Mouse (Mus musculus) MN1 (cell line): Measurements from ENCODE around the gene Ubac2.
"Not testable (repeated sequence)": the region's sequence is repeated elsewhere in the genome, so short reads cannot be mapped to it uniquely, and the experiment has no call there.

ENCODE experiments used
- DNase-seq: peaks from one replicate; pipeline ENCODE4 v3.0.0-alpha.2; 2016; ENCODE audit warnings: low spot score

Gene Ubac2

DNA sequence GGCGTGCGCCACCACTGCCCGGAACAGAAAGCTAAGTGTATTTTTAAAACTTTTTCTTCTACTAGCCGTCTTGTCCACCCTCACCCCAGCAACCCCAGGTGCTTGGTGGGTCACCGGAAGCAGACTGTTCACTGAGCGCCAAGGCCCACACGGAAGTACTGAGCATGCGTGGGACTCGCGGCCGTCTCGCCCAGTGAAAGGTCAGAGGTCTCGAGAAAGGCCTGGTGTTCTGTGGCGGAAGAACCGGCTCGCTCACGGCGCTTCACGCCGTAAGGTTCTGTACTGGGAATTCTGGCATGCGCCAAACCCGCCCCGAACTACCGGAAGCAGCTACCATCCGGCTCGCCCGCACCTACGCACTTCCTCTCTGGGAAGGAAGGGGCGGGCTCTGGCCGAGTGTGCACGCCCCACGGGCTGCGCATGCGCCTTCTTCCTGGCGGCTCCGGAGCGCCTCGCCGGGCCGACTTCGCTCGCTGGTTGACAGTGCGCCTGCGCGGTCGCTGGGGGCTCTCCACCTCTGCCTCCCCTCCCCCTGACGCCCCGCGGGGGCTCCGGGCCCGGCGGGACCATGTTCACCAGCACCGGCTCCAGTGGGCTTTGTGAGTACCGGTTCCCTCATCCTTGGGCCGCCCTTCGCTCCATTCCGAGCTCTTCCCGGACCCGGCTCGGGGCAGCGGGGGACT lies at the start of gene Ubac2:
Gene Ubac2, plus strand, starts transcription at position 445 of the 683 bp plus-strand sequence.
- peak; percentile 97 for DNase-seq

DNA sequence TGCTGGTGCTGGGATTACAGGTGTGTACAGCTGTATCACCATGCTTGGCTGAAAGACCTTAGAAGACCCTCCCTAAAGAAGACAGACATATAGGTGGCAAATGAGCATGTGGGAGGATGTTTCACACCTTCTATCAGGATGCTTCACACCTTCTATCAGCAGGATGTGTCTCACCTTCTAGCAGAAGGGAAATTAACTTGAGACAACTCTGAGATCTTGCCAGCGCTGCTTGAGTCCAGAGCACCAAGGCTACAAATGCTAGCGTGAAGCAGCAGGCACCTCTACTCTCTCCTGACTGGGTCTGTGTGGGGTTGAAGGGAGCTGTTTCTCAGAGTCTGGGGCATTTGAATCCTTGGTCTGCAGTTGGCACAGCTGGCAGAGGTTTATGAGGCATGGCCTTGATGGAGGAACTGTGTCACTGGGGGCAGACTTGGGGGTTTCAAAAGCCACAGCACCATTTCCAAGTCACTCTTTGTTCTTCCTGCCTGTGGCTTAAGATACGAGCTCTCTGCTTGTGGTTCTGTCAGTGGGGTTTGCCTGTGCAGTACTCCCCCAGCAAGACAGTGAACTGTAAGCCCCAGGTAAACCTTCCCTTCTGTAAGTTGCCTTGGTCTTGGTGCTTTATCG lies 48.5 kb upstream of the Ubac2 start:
- no peak for DNase-seq

GRCm38 (mm10) chr14:121833001-121833520 lies 45.4 kb upstream of the Ubac2 start:
- no peak for DNase-seq

DNA sequence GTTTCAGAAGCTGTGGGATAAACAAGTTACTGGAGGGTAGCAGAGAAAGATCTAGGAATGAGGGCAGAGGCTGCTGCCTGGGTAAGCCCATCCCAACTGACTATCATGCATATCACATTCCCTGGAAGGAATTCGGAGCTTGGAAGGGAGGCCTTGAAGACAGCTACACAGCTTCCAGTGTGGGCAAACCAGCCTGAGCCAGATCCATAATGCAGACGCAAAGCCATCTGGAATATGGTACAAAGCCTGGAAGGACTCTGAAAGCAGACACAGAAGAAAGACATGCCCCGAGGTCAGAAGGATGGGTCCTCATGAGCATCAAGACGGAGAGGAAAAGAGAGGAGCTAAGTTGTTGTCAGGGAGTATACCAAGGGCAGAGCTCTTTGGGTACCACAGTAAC lies 40.3 kb upstream of the Ubac2 start:
- no peak for DNase-seq

GRCm38 (mm10) chr14:121840217-121840616 lies 38.2 kb upstream of the Ubac2 start:
- no peak for DNase-seq

GRCm38 (mm10) chr14:121844486-121844885 lies 33.9 kb upstream of the Ubac2 start:
- DNase-seq: no peak

DNA sequence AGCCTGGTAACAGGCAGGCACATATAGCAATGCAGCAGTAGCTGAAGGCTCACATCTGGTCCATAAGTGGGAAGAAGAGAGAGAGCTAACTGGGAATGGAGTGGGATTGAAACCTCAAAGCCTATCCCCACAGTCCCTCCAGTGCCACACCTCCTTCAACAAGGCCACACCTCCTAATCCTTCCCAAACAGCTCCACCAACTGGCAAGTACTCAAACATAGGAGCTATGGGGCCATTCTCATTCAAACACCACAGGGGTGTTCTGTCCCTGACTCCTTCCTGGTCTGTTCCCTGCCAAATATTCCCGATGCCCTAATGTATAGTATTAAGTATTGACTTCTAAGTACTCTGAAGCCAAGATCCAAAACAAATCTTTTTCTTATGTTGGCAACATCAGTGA lies 27.2 kb upstream of the Ubac2 start:
- no peak for DNase-seq

DNA sequence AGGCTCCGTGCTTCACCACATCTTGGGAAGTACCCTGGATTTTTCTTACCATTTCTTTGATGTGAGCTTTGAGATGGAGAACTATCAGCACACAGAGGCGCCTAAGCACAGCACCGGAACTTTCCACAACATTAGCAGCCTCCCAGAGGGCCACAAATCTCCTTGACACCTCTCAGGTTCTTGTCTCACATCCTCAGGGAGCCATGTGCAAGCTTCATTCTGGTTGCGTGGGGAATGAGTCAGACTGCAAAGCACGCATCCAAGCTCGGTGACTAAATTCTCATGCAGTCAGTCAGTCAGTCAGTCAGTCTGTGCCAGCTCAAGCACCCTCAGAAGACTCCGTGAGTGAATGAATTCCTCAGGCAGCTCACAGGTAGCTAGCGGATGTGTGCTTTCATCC lies 25.9 kb upstream of the Ubac2 start:
- DNase-seq: no peak

DNA sequence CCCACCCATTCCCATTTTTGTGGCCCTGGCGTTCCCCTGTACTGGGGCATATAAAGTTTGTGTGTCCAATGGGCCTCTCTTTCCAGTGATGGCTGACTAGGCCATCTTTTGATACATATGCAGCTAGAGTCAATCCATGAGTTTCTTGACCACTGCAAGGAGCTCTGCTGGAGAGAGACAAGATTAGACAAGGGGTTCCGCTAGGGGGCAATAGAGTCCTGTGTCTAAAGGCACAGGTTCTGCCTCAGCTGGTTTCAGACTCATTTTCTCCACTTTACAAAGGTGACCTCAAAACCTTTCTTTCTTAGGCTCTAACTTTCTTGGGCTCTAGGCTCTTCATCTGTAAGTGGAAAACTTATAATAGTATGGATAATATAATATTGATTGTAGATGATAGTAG lies 13.3 kb upstream of the Ubac2 start:
- DNase-seq: peak; percentile 79

DNA sequence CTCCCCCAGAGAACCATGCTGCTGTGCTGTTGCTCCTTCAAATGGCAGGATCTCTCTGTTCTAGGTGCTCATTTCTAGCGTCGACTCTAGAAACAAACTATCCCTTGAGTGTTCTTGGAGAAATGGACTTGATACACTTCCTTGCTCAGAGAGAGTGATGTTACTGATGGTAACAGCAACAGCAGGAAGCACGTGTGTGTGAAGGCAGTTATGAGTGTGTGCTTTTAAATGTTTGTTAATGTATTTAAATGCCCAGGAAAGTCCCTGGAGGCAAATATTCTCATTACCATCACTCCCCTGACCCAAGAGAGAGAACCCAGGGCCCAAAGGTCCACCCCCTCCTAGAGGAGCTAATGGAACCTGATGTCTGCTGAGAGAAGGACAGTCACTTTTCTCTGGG lies 11.8 kb upstream of the Ubac2 start:
- DNase-seq: no peak

DNA sequence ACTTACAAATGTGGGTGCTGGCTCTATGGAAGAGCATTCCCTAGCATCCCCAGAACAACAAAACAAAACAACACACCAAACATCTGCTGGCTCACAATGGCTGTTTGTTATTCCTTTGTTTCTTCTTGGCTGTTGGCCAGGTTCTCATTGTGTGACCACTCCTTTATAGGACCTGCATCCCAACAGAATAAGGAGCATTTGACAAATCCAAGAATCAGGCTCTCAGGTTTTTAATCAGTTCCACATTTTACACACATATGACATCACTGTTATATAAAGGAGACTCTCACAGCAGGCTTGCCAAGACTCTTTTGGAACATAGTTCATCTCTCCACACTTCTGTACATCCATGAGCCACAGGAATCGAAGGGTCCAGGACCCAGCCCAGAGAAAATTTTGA lies 9.3 kb upstream of the Ubac2 start:
- DNase-seq: peak; percentile 11

GRCm38 (mm10) chr14:121872760-121873159 lies 5.7 kb upstream of the Ubac2 start:
- DNase-seq: no peak

- no peak for DNase-seq
These were observed 5.2 kb upstream of the Ubac2 start for GRCm38 (mm10) chr14:121873172-121873571.

GRCm38 (mm10) chr14:121873646-121874045 lies 4.8 kb upstream of the Ubac2 start:
- DNase-seq: no peak

DNA sequence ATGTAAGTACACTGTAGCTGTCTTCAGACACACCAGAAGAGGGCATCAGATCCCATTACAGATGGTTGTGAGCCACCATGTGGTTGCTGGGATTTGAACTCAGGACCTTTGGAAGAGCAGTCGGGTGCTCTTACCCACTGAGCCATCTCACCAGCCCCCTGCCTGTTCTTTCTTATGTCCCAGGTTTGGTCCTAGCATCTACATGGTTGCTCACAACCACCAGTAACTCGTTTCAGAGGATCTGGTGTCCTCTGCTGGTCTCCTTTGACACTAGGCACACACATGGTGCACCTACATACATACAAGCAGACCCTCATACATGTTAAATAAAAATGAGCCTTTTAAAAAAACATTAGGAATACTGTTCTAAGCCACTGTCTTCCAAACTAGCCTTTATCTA lies 2.2 kb upstream of the Ubac2 start:
- not testable (repeated sequence) for DNase-seq

DNA sequence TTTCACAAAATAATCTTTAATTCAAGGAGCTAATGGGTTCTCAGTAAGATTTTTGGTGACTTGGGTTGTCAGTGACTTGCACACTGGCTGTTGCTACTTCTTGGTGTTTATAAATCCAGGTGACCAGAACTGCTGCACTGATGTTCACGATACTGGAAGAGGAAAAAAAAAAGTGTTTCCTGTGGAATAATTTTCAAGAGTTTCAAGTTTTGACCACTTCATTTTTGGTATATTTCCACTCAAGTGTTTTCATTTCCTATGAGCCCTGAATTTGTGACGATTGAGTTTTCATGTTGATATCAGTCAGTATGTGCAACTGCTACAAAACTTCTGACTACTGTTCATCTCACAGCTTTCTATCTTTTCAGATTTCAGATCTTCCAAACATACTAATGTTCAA lies 1.6 kb upstream of the Ubac2 start:
- DNase-seq: no peak

GRCm38 (mm10) chr14:121877640-121878039 lies 780 bp upstream of the Ubac2 start:
- DNase-seq: peak; percentile 9

DNA sequence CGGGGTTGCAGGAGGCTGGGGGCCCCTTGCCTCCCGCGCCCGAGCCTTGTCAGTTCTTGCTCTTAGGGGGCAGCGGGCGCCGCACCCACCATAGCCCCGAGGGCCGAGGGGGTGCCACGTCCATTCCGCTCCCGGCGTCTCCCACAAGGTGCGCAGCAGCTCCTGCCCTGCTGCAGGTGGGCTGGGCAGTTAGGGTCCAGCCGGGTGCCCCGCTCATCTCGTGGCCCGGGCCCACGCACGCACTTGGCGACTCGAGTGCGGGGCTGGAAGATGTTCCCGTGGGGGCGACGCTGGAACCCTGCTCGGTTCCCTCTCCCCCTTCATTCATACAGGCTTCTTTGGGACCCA lies 413 bp downstream of the Ubac2 start:
- no peak for DNase-seq

GRCm38 (mm10) chr14:121879266-121879840 lies 933 bp downstream of the Ubac2 start:
- DNase-seq: peak; percentile 12

- no peak for DNase-seq
These were observed 2.8 kb downstream of the Ubac2 start for GRCm38 (mm10) chr14:121881211-121881610.

DNA sequence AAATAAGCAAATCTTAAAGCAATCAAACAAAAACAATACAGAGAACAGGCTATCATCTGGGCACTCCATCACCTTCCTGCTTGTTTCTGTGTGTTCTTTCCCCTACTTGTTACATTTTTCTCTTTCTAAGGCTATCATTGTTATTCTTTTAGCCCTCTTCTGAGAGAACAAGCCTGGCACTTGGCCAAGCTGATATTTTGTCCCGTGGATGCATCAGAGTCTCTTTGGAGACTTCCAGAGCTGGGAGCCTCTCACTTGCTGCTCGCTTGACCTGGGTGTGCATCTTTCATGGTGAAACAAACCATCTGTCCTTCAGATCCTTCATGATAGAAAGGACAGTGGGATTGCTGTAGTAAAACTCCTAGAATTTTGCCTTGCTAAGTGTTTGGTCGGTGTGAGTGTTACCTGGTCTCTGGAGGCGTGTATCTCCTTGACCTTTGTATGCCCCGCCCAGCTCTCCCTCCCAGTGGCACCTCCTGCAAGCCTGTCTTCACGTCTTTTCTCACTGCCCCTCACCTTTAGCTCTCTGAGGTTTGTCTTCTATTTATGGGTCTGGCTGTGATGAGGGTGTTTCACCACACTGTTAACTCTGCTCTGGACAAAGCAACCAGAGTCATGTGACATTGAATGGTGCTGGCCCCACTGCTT lies 5.9 kb downstream of the Ubac2 start:
- DNase-seq: no peak

DNA sequence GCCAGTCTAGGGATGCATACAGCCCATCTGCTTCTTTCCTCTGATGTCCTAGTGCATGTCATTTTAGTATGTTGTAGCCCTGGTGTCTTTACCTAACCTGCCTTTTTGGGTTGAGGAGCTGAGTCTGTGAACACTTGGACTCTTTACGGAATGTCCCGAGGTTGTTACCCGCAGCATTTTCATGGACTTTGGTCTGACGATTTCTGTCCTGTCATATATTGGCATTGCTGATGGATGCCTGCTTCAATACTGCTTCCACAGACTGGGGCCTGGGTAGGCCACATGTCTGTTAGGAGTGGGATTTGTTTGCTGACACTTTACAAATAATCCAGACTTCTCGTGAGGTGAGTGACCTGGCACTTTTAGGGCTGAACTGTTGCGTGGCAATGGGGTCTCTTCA lies 15.3 kb downstream of the Ubac2 start:
- no peak for DNase-seq
